Mouse (Mus musculus): Measurements from ENCODE around the gene Nampt.

DNA sequence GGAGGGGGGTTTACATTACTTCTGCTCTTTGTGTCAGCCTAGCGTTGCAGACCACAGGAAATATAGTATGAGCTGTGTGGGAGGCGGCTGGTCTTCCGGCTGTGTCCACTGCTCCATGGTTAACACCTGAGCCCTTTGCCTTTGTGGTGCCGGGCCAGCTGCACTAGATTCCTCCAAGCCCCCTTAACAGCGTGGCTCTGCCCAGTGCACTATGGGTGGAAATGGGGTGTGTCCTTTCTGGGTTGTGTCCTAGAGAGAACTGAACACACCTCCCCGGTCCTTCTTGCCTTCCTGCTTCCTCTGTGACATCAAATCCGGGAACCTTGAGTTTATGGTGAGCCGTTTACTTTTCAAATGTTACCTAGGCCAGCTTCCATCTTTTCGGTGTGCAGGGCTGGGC is 58.2 kb downstream of the Nampt start:
- TF ChIP-seq CTCF (IDR thresholded peaks at IDR 0.05; ENCODE audit: control insufficient read depth, insufficient read depth, insufficient replicate concordance, low read depth, low read length), result no peak
- TF ChIP-seq POLR2A (IDR thresholded peaks at IDR 0.05; ENCODE audit: control insufficient read depth, low read depth, low read length), result no peak
